Mouse (Mus musculus): Measurements from ENCODE around the gene Bpgm. TPM values are rescaled to one million over a fixed set of nuclear protein-coding genes. Genes with fewer than 3 reads are reported as not detected.
A peak's percentile ranks its signal among the peaks of the same experiment; 100 is the strongest.

Gene Bpgm
- 10 to 100 TPM; 69.4 to 74.8 TPM for total RNA-seq (2021)
- long read RNA-seq, experiment 1, transcript Bpgm-201 (3 exons, 2,220 nt) = major isoform, 121 of 151 reads
- long read RNA-seq, experiment 1, partial matches to known transcripts = 1 of 151 reads
- long read RNA-seq, experiment 1, other reads (novel, unspliced or antisense) = 29 of 151 reads
- long read RNA-seq, experiment 2, transcript Bpgm-201 (3 exons, 2,220 nt) = major isoform, 82 of 98 reads
- long read RNA-seq, experiment 2, partial matches to known transcripts = 2 of 98 reads
- long read RNA-seq, experiment 2, other reads (novel, unspliced or antisense) = 14 of 98 reads

- intact Hi-C loops (cut with DNase I) = no loop called here
- peak; percentile 100 for DNase-seq (ENCODE audit: low spot score in 2 of 2)
These were observed at the start of gene Bpgm for GRCm38 (mm10) chr6:34475974-34476794. Gene Bpgm (plus strand): TSS chr6:34476207.

DNA sequence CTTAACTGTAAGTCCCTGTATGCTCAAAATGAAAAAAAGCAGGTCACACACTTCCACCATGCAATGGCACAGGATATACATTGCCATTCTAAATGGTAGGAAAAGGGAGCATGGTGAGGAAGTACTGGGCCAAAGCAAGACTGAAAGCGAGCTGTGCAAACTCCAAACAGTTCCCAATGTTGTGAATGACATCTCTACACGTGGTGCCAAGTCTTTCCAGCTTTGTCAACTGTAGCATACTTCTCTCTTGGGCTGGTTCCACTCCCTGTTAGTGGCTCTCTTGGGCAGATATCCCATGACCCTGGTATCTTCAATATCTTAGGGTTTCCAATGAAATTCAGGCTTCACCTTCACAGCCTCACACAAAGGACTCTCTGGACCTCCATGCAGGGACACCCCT lies 37.0 kb upstream of the Bpgm start:
- intact Hi-C loops (cut with DNase I) = no loop called here
- no peak for DNase-seq (ENCODE audit: low spot score in 2 of 2)

DNA sequence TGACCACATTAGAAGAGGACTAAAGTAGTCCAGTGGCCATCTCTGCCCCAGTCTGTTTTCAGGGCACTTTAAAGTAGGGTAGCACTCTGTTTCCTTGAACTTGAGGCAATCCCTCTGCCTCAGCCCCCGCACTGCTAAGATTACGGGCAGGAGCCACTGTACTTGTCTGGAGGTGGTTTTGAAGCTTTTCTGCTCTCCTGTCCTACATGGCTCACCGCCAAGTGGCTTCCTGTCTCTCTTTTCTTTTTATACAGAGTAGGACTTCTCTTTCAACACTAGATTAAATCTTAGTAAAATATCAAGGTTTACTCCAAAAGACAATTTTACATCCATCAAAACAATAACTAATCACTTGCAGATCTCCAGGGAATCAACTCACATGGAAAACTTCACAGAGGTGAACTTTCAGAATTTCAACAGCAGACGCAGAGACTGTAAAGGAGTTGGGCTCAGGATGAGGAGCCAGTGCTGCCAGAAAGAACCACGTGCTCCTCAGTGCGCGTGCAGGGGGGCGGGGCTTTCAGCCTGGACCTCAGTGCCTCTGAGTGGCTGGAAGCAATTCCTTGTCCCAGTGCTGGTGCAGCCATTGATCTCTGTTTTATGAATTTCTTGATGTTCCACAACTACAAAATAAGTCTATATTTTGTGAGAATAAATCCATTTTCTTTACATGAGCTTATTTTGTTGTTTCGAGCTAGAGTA lies 34.3 kb upstream of the Bpgm start:
- intact Hi-C loops (cut with DNase I) = no loop called here
- no peak for DNase-seq (ENCODE audit: low spot score in 2 of 2)

DNA sequence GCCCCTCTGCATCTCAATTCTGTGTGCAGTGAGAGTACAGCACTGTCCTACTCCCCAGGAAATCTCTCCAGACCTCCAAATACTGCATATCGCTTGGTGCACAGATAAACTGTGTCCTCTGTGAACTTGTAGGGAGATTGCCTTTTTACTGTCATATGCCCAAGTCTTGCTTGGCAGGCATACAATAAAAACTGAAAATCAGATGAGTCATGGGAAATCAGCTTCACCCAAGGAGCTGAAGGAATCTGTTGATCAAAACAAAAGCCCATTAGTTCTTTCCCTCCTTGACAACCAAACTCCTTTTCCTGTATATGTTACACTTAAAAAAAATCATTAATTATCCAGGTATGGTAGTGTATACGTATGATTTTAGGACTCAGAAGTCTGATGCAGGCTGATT lies 32.2 kb upstream of the Bpgm start:
- intact Hi-C loops (cut with DNase I) = no loop called here
- no peak for DNase-seq (ENCODE audit: low spot score in 2 of 2)

- intact Hi-C loops (cut with DNase I) = loop anchor here (1.0 to 5.0 kb wide), 2 partner anchors 76 to 155 kb away; no protein-coding TSS in a partner anchor
- peak; percentile 78 to 88 for DNase-seq (ENCODE audit: low spot score in 2 of 2)
These were observed 28.0 kb upstream of the Bpgm start for GRCm38 (mm10) chr6:34447961-34448360.

DNA sequence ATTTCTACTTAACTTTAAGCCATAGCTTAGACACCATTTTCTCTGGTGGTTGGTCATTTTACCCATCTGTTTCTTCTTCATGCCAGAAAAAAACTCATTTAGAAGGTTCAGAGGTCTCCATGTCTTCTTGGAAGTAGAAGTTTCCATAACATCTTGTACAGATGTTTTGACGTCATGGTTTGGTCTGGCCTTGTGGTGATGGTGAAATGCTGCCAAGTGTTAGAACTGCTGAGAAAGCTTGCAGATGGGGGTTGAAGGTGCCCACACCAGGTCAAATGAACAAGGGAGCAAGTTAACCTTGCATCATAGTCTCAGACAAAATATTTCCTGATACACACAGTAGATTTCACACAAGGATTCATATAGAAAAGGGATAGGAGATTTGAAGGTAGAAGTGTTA lies 27.3 kb upstream of the Bpgm start:
- intact Hi-C loops (cut with DNase I) = loop anchor here (1.0 to 5.0 kb wide), 2 partner anchors 76 to 155 kb away; no protein-coding TSS in a partner anchor

DNA sequence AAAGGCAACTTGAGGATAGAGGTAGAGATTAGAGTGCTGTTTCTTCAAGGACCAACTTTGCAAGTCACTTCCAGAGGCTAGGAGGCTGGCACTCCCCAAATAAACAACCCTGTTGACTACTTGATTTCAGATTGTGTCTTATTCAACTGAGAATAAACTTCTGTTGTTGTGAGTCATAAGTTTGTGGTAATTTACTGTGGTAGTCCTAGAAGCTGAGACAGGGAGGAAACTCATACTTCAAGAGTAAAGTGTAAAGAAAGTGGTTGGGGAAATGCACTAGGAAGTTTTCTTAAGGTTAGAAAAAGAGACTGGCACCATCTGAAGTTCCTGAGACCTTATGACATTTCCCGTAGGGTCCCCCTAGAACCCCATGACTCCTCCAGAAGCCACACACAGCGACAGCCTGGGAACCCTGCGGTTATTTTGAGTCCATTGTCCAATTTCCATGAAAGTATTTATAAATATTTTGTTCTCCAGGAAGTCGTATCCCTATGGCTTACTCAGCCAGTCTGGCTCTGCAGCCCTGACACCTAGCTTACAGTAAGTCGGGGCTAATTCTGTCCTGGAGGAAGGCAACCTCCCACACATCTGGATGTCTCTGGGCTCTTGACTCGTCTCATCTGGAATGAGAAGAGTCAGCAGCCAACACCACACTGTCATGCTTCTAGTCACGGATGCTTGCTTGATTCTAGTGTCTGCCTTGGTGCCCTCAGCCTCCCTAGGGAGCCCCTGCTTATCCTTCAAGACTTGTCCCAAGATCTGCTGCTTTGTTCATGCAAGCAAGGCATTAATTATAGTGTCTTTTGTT lies 22.8 kb upstream of the Bpgm start:
- DNase-seq (ENCODE audit: low spot score in 2 of 2) = no peak
- intact Hi-C loops (cut with DNase I) = no loop called here

More for the DNA sequence above, 27.3 kb upstream of the Bpgm start:
- no peak for DNase-seq (ENCODE audit: low spot score in 2 of 2)

DNA sequence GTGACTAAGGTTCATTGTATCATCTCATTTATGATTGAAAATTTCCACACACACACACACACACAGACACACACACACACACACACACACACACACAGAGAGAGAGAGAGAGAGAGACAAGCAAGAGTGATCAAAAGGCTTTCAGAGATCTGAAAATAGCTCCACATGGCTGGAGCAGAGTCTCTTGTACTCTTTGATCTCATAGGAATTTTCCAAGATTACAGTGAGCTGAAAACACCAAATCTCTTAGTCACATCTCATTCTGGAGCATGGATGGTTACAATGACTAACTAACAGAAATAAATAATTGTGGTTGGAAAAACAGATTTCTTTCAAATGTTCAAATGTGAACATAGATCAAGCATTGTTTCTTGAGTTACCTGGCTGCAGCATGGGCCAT lies 16.6 kb upstream of the Bpgm start:
- intact Hi-C loops (cut with DNase I) = no loop called here
- DNase-seq (ENCODE audit: low spot score in 2 of 2) = no peak

GRCm38 (mm10) chr6:34460651-34461050 lies 15.4 kb upstream of the Bpgm start:
- no peak for DNase-seq (ENCODE audit: low spot score in 2 of 2)
- intact Hi-C loops (cut with DNase I) = no loop called here

- intact Hi-C loops (cut with DNase I) = no loop called here
- DNase-seq (ENCODE audit: low spot score in 2 of 2) = no peak
These were observed 12.4 kb upstream of the Bpgm start for GRCm38 (mm10) chr6:34463582-34463981.

DNA sequence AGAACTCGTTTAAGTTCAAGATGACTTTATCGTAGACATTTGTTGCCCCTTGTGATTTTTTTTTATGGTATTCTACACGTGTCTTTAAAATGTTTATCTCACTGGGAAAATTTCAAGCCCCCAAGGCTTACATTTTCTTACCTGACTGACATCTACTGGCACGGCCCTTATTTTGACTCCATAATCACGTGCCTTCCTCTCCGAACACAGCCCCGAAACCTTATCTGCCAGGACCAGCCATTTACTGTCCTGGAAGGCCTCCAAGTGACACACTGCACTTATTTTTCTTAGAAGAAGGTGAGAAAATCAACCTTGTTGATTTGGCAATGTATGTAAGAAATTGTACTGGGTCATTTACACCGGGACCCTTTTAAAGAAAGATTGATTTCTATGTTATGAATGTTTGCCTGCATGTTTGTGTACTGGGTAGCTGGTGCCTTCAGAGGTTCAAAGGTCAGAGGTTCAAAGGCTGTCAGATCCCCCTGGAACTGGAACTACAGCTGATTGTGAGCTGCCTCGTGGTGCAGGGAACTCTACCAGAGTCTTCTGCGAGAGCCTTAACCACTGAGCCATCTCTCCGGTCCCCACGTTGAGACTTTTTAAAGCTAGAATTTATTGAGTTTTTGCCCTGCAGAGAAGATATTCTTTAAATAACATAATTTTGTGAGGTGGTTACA lies 4.4 kb upstream of the Bpgm start:
- intact Hi-C loops (cut with DNase I) = no loop called here
- no peak for DNase-seq (ENCODE audit: low spot score in 2 of 2)

- intact Hi-C loops (cut with DNase I) = no loop called here
- DNase-seq (ENCODE audit: low spot score in 2 of 2) = no peak
These were observed 2.7 kb upstream of the Bpgm start for GRCm38 (mm10) chr6:34473346-34473745.

- DNase-seq (ENCODE audit: low spot score in 2 of 2) = no peak
- intact Hi-C loops (cut with DNase I) = no loop called here
These were observed 2.0 kb upstream of the Bpgm start for GRCm38 (mm10) chr6:34474031-34474430.

- intact Hi-C loops (cut with DNase I) = no loop called here
- peak in 1 of 2 experiments; percentile 12 for DNase-seq (ENCODE audit: low spot score in 2 of 2)
These were observed 616 bp upstream of the Bpgm start for GRCm38 (mm10) chr6:34475391-34475790.

GRCm38 (mm10) chr6:34478036-34478435 lies 2.0 kb downstream of the Bpgm start:
- intact Hi-C loops (cut with DNase I) = no loop called here

GRCm38 (mm10) chr6:34478677-34479360 lies 2.8 kb downstream of the Bpgm start:
- DNase-seq (ENCODE audit: low spot score in 2 of 2) = no peak
- intact Hi-C loops (cut with DNase I) = no loop called here

More at GRCm38 (mm10) chr6:34478036-34478435, 2.0 kb downstream of the Bpgm start:
- DNase-seq (ENCODE audit: low spot score in 2 of 2) = no peak

DNA sequence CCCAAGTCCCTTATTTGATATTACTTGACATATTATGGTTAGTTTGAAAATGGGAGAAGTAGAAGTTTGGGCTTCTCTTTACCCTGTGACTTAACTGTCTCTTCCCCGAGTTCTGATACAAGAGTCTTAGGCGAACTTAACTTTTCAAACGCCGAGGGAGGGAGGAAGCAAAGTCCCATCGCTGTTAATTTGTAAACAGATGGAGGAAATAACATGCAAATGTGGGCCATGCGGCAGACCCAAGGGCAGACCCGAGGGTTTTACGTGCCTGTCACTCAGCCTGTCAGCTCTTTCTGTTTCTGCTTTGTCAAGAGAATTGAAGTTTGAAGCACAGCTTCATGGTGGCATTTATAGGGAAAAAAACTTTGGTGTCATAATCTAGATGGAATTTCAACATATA lies 3.5 kb downstream of the Bpgm start:
- intact Hi-C loops (cut with DNase I) = no loop called here
- DNase-seq (ENCODE audit: low spot score in 2 of 2) = no peak

GRCm38 (mm10) chr6:34480749-34481148 lies 4.7 kb downstream of the Bpgm start:
- intact Hi-C loops (cut with DNase I) = no loop called here
- no peak for DNase-seq (ENCODE audit: low spot score in 2 of 2)
